ENCODE assay signal across 23 mouse cellular contexts in the genomic region with DNA sequence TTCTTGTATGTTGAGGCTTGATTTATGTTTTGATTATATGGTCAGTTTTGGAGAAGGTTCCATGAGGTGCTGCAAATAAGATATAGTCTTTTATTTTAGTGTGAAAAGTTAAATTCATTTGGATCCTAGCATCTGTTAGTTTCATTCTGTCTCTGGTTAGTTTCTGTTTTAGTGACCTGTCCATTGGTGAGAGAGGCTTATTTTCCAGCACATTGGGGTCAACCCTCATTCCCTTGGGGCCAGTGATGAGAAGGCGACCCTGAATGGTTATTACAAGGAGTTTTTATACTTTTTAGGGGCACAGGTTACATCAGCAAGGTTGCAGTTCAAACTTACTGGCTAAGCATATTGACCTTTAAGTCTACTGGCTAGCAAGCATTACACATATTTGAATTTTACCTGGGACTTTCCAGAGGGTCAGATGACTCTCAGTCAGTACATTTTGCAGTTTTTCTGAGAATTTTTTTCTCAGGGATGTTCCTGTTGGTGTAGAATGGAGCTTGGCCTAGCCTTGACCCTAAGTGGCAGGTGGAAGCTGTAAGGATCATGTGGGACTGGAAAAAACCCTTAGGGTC.
"Had no signal": no experiment of that assay in that cellular context is flagged by ENCODE, and none has a peak within 500 bp of the region (broad histone marks: within the 10 kb centered on the region; RNA-seq: fewer than 3 reads in every experiment).

No protein-coding gene starts in this region.

- H3K27ac ChIP-seq: heart, embryonic 10.5 days; hindbrain, embryonic 13.5 days; hindbrain, embryonic 15.5 days; hindbrain, postnatal 0 days; intestine, embryonic 15.5 days; layer of hippocampus, adult 2 months; left cerebral cortex, adult 2 months; limb, embryonic 10.5 days; limb, embryonic 12.5 days; liver, embryonic 13.5 days had no signal

- DNase-seq: gastrocnemius, postnatal 14 days; gastrocnemius, postnatal 36 days; heart, adult 18-20 months; heart, postnatal 10 days; heart, postnatal 36 days; kidney, adult 18-20 months; kidney, adult 8-10 months; kidney, postnatal 10 days; kidney, postnatal 25 days; kidney, postnatal 4 days; liver; liver, embryonic 13.5 days had no signal

- H3K4me3 ChIP-seq: heart, embryonic 10.5 days; heart, embryonic 12.5 days; hindbrain, embryonic 13.5 days; hindbrain, embryonic 15.5 days; intestine, embryonic 15.5 days; layer of hippocampus, adult 2 months; left cerebral cortex, adult 2 months; limb, embryonic 10.5 days; limb, embryonic 12.5 days; liver, embryonic 13.5 days had no signal

- H3K9me3 ChIP-seq: heart, embryonic 10.5 days; heart, embryonic 12.5 days; hindbrain, embryonic 13.5 days; hindbrain, embryonic 15.5 days; intestine, embryonic 15.5 days; limb, embryonic 10.5 days; limb, embryonic 12.5 days; liver, embryonic 13.5 days had no signal

- H3K36me3 ChIP-seq: heart, embryonic 10.5 days; heart, embryonic 12.5 days; hindbrain, embryonic 13.5 days; intestine, embryonic 15.5 days; limb, embryonic 10.5 days; limb, embryonic 12.5 days; liver, embryonic 13.5 days had no signal

- H3K9ac ChIP-seq: heart, embryonic 12.5 days; hindbrain, embryonic 13.5 days; hindbrain, embryonic 15.5 days; intestine, embryonic 15.5 days; limb, embryonic 12.5 days; liver, embryonic 13.5 days had no signal

- H3K4me1 ChIP-seq: heart, embryonic 10.5 days; heart, embryonic 12.5 days; hindbrain, embryonic 13.5 days; hindbrain, embryonic 15.5 days; intestine, embryonic 15.5 days; limb, embryonic 10.5 days; limb, embryonic 12.5 days; liver, embryonic 13.5 days had no signal

- H3K4me2 ChIP-seq: heart, embryonic 12.5 days; hindbrain, embryonic 13.5 days; hindbrain, embryonic 15.5 days; intestine, embryonic 15.5 days; limb, embryonic 12.5 days; liver, embryonic 11.5 days; liver, embryonic 13.5 days had no signal

- H3K27me3 ChIP-seq: heart, embryonic 12.5 days; hindbrain, embryonic 13.5 days; hindbrain, embryonic 15.5 days; intestine, embryonic 15.5 days; limb, embryonic 12.5 days; liver, embryonic 13.5 days had no signal
